Mouse (Mus musculus) urinary bladder, postnatal 14 days (tissue): Measurements from ENCODE around the gene Sepsecs.

ENCODE experiments used
- DNase-seq: peaks from one replicate; pipeline ENCODE4 v3.0.0; 2021; ENCODE audit warnings: low spot score

Gene Sepsecs

DNA sequence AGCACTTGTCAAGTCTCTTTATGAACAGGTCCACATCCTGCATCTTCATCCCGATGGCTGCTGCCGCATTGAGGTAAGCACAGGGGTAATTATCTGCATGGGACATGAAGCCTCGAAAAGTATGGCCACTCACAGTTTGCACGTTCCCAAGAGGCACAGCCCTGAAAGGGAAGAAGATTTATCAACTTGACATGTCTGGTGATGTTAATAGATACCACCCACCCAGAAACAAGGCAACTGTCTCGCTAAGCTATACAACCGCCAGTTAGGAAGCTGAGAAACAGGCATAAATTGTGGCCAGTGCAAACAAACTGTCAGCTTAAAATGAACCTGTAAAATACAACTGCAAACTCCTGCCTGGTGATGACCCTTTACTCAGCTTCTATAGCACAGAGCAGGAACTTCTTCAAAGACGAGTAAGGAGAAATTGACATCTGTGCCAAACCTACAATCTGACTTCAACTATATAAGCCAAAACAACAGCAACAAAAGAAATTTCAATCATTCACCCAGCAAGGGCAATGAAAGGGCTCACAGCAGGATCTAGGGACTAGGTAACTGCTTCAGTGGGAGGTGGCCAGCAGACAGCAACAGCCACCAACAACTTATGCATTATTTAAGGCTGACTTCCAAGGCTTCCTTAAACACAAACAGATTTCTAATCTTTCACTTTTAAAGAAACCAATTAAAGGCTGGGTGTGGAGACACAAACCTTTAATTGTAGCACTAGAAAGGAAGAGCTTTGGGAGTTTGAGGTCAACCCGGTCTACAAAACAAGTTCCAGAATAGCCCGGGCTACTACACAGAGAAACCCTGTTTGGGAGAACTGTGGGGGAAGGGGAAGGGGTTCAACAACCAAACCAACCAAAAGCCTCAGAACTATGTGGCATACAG is 25.3 kb downstream of the Sepsecs start:
- DNase-seq = no peak

DNA sequence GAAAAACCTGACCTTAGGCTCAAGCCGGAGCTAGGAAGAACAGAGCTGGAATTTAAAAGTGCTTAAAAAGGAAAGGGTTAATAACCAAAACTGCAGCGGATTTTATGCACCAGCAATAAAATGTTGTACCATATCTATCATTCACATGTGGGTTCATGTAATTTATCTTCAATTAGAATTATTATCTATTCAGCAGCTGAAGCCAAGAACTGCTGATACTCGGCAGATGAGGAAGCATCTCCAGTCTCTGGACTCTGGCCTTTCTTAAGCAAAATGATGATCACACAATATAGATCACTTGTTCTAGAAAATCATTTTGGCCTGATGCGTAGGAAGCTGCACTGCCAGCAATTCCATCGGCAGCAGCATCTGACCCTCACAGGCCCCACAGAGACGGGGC is 27.8 kb downstream of the Sepsecs start:
- DNase-seq = no peak

DNA sequence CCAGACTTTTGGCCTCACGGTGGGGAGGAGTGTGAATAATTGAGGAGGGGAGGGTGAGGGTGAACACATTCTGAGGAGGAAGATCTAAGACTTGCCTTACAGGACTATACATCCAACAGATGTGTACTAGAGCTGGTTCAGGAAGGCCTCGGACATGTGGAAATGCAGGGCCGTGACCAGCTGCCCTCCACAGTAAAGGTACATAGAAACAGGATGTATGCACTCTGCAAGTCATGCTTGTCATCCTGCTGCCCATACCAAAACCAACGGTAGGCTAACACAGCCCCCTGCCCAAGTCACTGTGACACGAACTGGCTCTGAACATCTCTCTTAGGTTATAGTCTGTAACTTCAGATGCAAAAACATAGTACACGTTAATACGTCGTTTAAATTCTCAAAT is 30.6 kb downstream of the Sepsecs start:
- no peak for DNase-seq

DNA sequence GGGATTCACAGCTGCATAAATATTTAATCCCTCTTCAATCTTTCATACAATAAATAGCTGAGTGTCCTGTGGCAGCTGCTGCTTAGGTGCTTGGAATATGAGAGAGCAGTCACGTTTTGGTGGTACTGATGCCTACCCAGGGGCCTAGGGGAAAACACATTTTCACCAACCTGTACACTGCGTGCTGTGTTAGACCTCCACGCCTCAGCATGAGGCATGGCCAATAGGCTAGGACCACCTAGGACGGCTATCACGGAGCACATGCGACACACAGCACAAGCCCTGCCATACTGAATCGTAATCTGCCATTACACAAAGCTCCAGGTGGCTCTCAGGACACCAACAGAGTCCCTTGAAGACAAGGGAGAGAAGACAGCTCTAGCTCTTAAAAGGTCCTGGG is 31.5 kb downstream of the Sepsecs start:
- no peak for DNase-seq

DNA sequence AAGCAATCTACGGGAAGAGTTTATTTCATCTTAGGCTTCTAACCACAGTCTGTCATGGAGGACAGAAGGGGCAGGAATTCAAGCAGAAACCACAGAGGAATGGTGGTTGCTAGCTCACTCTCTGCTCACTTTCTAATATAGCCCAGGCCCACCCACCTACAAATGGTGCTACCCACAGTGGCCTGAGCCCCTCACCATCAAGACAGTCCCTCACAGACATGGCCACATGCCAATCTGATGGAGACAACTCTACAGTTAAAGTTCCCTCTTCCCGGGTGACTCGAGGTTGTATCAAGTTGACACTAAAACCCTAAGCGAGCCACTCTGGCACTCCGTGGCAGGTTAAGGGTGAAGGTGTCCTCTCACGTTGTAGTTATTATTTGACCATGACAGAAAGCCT is 32.6 kb downstream of the Sepsecs start:
- DNase-seq = no peak

DNA sequence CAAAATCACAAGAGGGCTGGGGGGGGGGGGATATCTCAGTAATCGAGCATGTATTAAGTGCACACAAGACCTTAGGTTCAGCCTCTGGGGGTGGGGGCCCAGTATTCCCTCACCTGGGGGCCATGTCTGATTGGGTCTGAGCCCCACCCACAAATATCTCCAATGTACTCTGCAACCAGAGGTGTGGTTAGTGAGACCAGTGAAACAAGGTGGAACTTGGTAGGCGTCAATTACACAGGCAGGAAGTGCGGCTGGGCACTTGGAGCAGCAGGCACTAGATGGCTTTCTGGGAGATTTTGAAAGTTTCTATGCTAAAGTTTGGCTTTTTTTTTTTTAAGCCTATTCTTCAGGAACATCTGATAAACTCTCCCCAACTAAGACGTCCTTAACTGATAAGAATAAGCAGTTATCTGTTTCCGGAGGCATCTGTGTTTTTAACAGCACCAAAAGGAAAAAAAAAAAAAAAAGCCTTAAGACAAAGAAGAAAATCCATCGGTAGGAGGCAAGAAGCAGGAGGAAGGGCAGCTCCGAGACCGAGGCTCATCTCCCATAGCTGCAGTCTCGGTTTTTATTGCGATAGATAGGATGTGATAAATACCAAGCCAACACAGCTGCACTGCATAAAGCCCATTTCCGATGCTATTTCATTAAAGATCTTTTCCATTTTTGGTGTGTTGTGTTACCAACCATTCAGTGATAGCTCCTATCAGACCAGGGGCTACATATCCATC is 33.3 kb downstream of the Sepsecs start:
- no peak for DNase-seq

DNA sequence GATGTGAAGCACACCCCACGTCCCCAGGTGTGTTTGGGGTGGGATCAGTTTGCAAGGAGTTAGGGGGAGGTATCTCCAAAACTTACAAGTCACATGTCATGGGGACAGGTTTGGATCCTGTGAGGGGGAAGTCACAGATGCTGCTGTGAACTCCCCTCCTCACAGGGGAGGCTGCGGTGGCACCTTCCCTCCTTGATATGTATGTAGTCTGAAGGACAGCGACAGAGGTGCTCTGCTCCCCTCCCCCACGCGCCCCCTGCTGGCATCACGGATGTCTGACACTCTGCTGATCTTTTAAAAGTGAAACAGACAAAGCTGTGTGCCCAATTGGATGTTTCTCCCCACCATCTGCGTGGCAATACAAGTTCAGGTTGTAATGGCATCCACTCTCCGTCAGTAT is 35.5 kb downstream of the Sepsecs start:
- peak; percentile 58 for DNase-seq

DNA sequence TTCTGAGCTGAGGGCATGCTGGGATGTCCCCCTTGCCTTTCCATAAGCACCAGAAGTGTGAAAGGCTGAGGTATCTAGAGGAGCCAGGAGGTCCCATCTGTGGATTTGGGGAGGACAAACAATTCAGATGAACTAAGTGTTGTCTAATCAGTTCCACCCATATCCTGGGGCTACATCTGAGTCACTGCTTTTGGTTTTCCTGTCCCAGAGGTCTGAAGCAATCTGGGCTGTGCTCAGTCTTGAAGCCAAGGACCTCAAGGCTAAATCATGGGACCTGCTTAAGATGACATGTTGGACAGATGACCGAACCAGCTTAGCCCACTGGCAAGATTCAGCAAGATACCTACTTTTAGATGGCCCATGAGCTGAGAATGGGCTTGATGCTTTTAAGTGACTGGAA is 39.0 kb downstream of the Sepsecs start:
- DNase-seq = no peak

DNA sequence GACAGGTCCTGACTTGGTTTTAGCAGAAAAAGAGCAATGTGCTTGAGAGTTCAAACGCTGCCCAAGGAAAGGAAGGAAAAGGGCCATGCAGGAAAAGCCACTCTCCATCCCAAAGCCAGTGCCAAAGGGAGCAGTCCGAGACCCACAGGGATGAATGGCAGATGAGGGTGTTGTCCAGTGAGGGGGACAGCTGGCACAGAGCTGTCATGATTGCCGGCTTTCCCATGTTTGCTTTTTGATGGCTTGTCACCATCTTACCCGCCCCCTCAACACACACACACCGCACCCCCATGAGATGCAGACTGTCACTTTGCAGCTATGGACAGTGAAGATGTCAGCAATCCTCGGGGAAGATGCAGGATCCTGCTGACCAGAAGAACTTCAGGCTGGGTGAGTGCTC is 40.3 kb downstream of the Sepsecs start:
- no peak for DNase-seq

DNA sequence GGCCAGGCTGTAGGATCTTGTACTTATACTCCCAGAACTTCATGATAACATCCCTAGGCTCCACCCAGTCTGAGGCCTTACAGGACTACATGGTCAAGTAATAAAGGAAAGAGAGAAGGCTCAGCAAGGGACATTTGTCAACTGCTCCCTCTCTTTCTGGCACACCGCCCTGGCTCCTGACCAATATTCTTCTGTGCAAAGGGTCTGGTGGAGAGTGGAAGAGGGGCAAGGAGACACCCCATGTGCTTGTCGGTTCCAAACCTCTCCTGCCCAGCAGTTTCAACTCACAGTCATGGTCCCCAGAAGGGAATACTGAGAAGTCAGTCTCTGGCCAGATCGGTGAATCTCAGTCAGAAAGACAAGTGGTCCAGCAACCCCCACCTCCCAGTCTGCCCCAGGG is 40.7 kb downstream of the Sepsecs start:
- DNase-seq = no peak

DNA sequence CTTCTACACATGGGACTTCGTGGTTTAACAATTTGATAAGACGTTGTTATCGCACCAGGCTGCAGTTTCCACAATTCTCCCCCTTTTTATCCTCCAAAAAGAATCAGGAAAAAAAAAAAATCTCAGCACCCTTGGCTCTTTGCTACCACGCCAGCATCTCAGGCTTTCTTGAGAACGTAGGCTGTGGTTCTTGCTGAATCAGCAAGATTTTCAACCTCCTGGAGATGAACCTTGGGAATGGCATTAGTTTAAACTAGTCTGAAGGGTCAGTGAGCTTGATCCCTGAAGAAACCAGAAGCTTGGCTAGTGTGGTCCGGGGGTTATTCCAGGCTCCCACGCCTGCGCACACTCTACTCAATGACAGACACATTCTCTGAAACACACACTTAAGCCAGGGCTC is 41.8 kb downstream of the Sepsecs start:
- no peak for DNase-seq

DNA sequence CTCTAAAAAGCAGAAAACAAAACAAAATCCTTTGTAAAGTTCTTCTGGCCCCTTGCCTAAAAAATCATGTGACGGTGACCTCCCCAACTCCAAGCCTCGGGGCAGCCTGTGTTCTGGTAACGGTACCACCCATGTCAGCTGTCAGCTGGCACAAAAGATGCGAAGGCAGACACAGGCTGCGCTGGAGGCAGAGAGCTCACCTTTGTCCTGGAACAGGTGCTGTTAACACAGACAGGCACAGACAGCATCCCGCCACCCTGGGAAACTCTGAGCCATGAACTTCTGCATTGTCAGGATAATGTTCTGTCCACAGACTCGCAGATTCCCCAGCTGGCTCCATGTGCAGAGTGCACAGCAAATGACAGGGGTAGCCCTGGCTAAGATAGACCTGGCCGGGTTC is 43.4 kb downstream of the Sepsecs start:
- DNase-seq = no peak

DNA sequence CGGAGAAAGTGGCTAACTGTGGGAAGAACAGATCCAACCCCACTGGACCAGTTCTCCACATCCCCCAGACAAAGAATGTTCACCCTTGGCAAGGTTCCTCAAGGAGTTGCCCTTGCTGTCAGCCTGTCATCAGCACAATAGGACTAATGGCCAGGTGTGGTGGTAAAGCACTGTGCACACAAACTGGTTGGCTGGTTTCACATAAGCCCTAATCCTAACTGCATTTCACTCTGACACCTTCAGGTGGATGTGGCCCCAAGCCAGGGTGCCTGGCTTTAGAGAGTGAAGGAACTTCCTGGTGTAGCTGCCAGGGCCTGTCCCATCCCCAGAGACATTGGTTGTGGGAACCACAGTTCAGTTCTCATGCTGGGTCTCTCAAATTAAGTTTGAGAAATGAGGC is 44.6 kb downstream of the Sepsecs start:
- DNase-seq = peak; percentile 30

DNA sequence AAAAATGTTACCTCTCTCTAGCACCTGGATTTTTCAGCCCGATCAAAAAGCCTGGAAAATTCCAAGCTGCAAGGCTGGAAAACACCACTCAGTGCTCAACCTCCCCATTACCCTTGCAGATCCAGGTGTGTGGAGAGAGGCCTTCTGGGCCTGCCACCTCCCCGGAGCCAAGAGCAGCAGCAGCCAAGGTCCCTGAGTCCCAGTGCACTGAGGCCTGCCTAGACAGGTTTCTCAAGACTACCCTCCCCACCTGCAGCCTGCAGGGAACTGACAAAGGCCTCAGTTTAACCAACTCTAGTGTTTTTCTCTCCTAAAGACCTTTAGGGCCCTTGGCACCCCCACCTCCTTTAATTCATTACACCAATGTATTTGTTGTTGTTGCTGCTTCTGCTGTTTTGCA is 46.4 kb downstream of the Sepsecs start:
- DNase-seq = no peak

DNA sequence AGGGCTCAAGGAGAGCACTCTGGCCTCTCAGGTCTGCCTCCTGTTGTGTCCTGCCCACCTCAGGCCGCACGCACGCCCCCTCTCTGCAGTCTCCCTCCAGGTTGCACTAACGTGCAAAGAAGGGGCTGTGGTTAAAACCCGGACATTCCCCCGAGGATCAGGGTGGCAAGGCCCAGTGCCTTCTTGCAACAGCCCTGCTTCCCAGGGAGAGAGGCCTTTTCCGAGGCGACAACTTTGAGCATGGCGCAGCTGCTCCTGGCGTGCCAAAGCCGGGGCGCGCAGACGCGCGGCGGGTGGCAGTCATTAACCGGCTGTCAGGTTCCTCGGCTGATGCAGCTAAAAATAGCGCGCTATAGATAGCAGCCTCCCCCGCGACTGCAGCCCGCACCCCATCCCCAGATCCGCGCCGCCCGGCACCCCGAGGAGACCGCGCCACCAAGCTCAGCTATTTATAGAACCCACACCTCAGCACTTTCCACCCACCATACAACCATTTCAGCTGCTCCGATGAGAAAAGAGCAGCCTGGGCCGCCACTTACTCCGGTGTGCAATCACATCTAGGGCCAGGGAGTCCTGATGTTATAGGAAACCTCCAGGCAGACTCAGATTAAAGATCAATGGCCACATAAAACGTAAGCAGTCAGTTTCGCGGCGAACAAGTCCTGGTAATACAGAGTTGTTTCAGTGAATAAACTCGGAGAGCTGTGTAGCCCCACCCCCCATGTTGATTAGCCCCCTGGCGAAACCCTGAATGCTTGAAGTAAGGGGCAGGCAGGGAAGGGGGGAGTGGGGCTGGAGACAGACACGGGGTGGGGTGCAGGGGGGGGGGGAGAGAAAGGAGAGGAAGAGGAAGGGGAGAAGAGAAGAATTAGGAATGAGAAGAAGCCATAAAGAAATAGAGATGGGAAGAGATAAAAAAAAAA is 50.9 kb downstream of the Sepsecs start:
- no peak for DNase-seq

DNA sequence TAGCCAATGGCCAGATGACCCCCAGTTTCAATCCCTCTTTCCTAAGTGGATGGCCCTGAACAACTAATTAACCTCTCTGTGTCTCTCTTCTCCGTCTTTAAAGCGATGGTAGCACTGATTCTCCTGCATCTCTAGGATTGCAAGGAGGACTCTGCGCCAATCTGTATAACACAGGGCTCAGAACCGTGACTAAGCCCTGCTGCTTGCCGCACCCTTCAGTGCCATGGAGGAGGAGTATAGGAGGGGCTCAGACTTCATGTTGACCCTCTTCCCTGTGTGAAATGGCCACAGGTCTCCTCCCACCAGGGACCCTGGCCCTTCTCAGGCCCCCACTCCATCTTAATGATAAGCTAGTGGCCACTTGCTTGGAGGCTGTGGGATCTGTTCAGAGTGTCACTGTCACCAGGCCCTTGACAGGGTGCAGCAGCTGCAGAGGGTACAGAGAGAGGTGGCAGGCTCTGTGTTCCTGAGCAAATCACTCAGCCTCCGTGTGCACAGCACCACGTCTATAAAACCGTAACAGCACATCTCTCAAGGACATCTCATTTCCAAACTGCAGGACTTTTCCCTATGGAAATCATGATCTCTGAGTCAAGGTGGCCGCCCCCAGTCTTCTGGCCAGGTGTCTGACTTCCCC is 51.7 kb downstream of the Sepsecs start:
- no peak for DNase-seq

DNA sequence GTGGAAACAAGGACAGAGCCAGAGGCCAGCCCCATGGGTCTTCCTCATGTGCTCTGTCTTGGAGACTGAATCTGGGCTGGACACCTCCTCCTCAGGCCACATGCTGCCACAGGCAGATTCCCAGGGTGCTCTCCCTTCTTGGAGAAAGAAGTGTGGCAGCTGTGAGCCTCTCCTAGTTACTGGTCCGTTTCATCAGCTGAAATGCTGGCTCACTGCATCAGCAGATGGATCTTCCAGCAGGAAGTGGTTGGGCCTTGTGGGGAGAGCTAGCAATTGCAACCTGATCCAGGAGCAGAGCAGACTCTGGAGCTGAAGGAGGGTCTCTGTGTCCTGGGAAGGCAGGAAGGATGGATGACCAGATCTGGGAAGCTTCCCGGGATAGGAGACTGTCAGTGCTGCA is 53.0 kb downstream of the Sepsecs start:
- peak; percentile 48 for DNase-seq

DNA sequence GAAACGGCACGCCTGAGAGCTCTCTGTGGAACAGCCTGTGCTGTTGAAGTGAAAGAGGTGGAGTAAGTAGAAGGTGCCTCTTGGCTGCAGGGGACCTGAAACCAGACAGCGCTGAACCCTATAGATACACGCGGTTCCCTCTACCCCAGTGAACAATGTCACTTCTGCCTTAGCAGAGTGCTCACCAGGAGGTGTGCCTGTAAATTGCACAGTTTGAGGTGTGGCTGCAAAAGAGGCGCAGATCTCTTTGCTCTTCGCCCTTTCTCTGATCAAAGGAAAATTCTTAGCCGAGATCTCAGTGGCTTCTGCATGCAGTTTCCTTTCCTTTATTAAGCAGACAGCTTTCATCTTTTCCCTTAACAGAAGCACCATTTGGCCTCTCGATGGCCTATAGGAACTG is 54.1 kb downstream of the Sepsecs start:
- no peak for DNase-seq

DNA sequence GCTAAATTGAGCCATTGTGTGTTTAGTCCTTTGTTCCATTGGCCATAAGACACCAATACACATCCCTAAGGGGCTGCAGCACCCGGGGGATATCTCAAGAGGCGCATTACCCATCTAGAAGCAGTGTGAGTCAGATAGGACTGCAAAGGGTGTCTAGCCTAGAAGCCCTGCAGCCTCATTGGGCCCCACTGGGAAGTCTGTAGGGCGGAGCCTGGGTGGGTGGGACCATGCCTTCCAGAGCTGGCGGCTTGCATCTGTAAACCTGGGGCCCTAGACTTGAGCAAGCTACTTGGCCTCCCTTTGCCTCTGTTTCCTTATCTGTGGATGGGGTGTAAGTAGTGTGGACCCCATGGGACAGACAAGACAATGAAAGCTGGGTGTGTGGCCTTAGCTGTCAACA is 54.8 kb downstream of the Sepsecs start:
- no peak for DNase-seq

DNA sequence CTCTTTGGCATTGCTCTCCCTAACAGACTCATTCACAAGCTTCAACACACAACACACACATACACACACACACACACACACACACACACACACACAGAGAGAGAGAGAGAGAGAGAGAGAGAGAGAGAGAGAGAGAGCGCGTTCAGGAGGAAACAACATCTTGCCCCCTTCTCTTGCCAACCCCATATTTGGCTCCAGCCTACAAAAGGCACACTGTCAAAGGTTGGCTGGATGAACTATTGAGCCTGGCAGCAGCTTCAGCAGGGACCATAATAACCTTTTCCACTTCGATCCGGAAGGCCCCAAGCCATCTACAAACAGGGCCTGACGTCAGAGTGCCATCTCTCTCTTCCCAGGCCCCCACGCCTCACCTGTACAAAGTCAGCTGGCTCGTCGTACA is 56.7 kb downstream of the Sepsecs start:
- DNase-seq = no peak

DNA sequence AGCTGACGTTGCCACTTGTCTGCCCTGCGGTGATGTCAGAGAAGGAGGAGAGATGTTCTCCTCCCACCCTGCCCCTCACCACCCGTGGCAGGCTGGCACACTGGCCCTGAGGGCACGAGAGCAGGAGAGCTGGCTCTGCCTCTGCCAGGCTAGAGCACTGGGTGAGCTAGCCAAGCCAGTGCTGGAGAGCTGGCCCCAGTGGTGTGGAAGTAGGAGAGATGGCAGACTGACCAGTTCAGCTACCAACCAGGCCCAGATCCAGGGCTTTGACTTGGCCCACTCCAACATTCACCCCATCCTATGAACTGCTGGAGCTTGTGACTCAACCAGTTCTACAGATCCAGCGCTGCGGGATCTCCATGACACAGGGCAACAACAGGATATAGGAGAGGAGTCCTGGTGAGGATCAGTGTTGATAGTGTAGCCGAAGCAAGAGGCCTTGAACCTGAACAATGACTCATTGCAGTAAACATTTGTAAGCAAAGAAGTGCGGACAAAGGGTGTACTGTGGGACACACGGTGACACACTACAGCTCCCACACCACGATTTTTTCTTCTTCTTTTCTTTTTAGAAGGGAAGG is 58.1 kb downstream of the Sepsecs start:
- peak; percentile 24 for DNase-seq

DNA sequence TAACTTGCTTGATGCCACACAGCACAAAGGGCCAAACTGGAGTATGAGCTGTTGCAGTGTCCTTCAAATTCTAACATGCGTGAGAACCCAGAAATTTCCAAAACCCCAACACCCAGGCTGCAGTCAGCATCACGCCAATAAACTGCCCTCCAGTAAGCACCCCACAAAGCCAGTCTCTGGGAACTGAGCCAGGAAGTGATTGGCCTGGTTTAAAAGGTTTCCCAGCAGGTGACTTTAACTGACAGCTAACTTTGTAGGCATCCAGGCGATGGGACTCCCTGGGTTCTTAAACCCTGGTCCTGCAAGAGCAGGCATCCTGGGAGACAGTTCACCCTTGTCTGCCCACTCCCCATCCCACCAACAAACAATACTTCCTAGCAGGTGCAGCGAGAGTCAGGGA is 59.2 kb downstream of the Sepsecs start:
- no peak for DNase-seq
